ENCODE assay signal across 19 mouse cellular contexts in genomic region chr11:118598726-118599125, GRCm38 (mm10).
A peak's percentile ranks its signal among the peaks of the same experiment; 100 is the strongest.
DNase-seq lines count a peak whose midpoint lies in the region; ATAC-seq and TF ChIP-seq lines count a peak whose summit lies in the region.
"Had no signal": no experiment of that assay in that cellular context is flagged by ENCODE, and none has a peak within 500 bp of the region (broad histone marks: within the 10 kb centered on the region; RNA-seq: fewer than 3 reads in every experiment).

No protein-coding gene starts in this region.

- no peak for ATAC-seq in hindbrain, postnatal 0 days
- ATAC-seq in midbrain, embryonic 13.5 days, result no peak
- ATAC-seq: CD4-positive, CD25-positive, alpha-beta regulatory T cell, adult 4 months; forebrain, embryonic 15.5 days; hindbrain, embryonic 16.5 days had no signal

- no peaks in the 10 kb centered on the region for H3K36me3 ChIP-seq in hindbrain, postnatal 0 days (ENCODE audit: insufficient read depth, low read length)
- no peaks in the 10 kb centered on the region for H3K36me3 ChIP-seq in hindbrain, embryonic 10.5 days
- no peaks in the 10 kb centered on the region for H3K36me3 ChIP-seq in midbrain, embryonic 13.5 days
- H3K36me3 ChIP-seq: embryonic facial prominence, embryonic 12.5 days; forebrain, embryonic 15.5 days; G1E; heart, embryonic 12.5 days; hindbrain, embryonic 12.5 days had no signal

- H3K4me1 ChIP-seq in hindbrain, postnatal 0 days (ENCODE audit: insufficient read depth, low read length), result peaks cover 18% of the 10 kb centered on the region
- peaks cover 28% of the 10 kb centered on the region for H3K4me1 ChIP-seq in hindbrain, embryonic 10.5 days (replicated peaks)
- peaks cover 32% of the 10 kb centered on the region for H3K4me1 ChIP-seq in midbrain, embryonic 13.5 days (replicated peaks)
- H3K4me1 ChIP-seq: embryonic facial prominence, embryonic 12.5 days; heart, embryonic 12.5 days had no signal

- DNase-seq in hindbrain, postnatal 0 days (ENCODE audit: low spot score), result peak; percentile 50
- no peak for DNase-seq in hindbrain, embryonic 10.5 days (ENCODE audit: low spot score)
- peak; percentile 61 for DNase-seq in cerebellum, adult 11 months
- peak; percentile 62 for DNase-seq in cerebellum, adult 8-10 months
- DNase-seq in cerebellum, postnatal 14 days, result peak; percentile 83 to 89
- DNase-seq in kidney, postnatal 25 days, result no peak
- DNase-seq in layer of hippocampus, adult 11-12 months (ENCODE audit: low spot score), result no peak
- DNase-seq: adrenal gland, adult 8-10 months; adrenal gland, postnatal 36 days; B cell, adult 2 months; kidney, adult 11 months had no signal

- no peak overlapping the region for H3K27ac ChIP-seq in hindbrain, postnatal 0 days
- H3K27ac ChIP-seq in hindbrain, embryonic 10.5 days, result no peak overlapping the region
- no peak overlapping the region for H3K27ac ChIP-seq in midbrain, embryonic 13.5 days
- H3K27ac ChIP-seq: embryonic facial prominence, embryonic 12.5 days; forebrain, embryonic 15.5 days; hindbrain, embryonic 12.5 days had no signal

- H3K9ac ChIP-seq in hindbrain, postnatal 0 days (replicated peaks; ENCODE audit: low read length), result no peak overlapping the region
- no peak overlapping the region for H3K9ac ChIP-seq in midbrain, embryonic 13.5 days (replicated peaks)
- H3K9ac ChIP-seq: embryonic facial prominence, embryonic 12.5 days; forebrain, embryonic 15.5 days; heart, embryonic 12.5 days; hindbrain, embryonic 12.5 days had no signal

- no peaks in the 10 kb centered on the region for H3K27me3 ChIP-seq in hindbrain, postnatal 0 days (ENCODE audit: insufficient read depth, low read length)
- H3K27me3 ChIP-seq in hindbrain, embryonic 10.5 days (ENCODE audit: insufficient read depth, poor library complexity, severe bottlenecking), result peaks cover 19% of the 10 kb centered on the region
- peaks cover 6% of the 10 kb centered on the region; the same call in 1 of the 2 replicates for H3K27me3 ChIP-seq in midbrain, embryonic 13.5 days
- H3K27me3 ChIP-seq: forebrain, embryonic 15.5 days had no signal

- 49% methylated on average over 5 of the region's 5 CpGs for WGBS in hindbrain, postnatal 0 days
- 74% methylated on average over 5 of the region's 5 CpGs for WGBS in hindbrain, embryonic 10.5 days
- 72% methylated on average over 5 of the region's 5 CpGs for WGBS in midbrain, embryonic 13.5 days

- H3K4me3 ChIP-seq in hindbrain, postnatal 0 days (ENCODE audit: low read length), result no peak overlapping the region
- H3K4me3 ChIP-seq in hindbrain, embryonic 10.5 days, result no peak overlapping the region
- H3K4me3 ChIP-seq in midbrain, embryonic 13.5 days (replicated peaks), result no peak overlapping the region
- H3K4me3 ChIP-seq: embryonic facial prominence, embryonic 12.5 days; forebrain, embryonic 15.5 days; heart, embryonic 12.5 days; hindbrain, embryonic 12.5 days had no signal

- TF ChIP-seq CTCF in hindbrain, postnatal 0 days (IDR thresholded peaks at IDR 0.05; ENCODE audit: low read depth), result no peak

- H3K4me2 ChIP-seq in hindbrain, postnatal 0 days (ENCODE audit: low read depth, low read length), result no peak overlapping the region
- H3K4me2 ChIP-seq in midbrain, embryonic 13.5 days (replicated peaks), result no peak overlapping the region
- H3K4me2 ChIP-seq: embryonic facial prominence, embryonic 12.5 days; forebrain, embryonic 15.5 days; heart, embryonic 12.5 days; hindbrain, embryonic 12.5 days had no signal

- no peaks in the 10 kb centered on the region for H3K9me3 ChIP-seq in hindbrain, postnatal 0 days (ENCODE audit: low read length)
- H3K9me3 ChIP-seq in hindbrain, embryonic 10.5 days, result no peaks in the 10 kb centered on the region
- no peaks in the 10 kb centered on the region for H3K9me3 ChIP-seq in midbrain, embryonic 13.5 days
- H3K9me3 ChIP-seq: embryonic facial prominence, embryonic 12.5 days; forebrain, embryonic 15.5 days; heart, embryonic 12.5 days; hindbrain, embryonic 12.5 days had no signal

Comparison
In these comparisons a context has a peak if more than half of its experiments do, and no peak if none do; other contexts are left out.
1. DNase-seq: peak in hindbrain, postnatal 0 days (single experiment), cerebellum, adult 11 months (single experiment), cerebellum, adult 8-10 months (single experiment) and cerebellum, postnatal 14 days (2 of 2); none in hindbrain, embryonic 10.5 days (single experiment), kidney, postnatal 25 days (0 of 2) and layer of hippocampus, adult 11-12 months (single experiment).